Mouse (Mus musculus) cerebellum, adult 18-20 months (tissue): ENCODE results near the gene Vmn1r175.
"Not testable (repeated sequence)": the region's sequence is repeated elsewhere in the genome, so short reads cannot be mapped to it uniquely, and the experiment has no call there.

Source experiments
- DNase-seq, 2 experiments: peaks; one replicate each; pipeline ENCODE4 v3.0.0; 2021

Vmn1r175 gene

GRCm38 (mm10) chr7:23810543-23810942, at the start of gene Vmn1r175:
Gene Vmn1r175, minus strand, starts transcription at chr7:23810643.
- not testable (repeated sequence) for DNase-seq

- not testable (repeated sequence) for DNase-seq
Measured at GRCm38 (mm10) chr7:23837272-23837671, 26.8 kb upstream of the Vmn1r175 start, which contains the start of gene Vmn1r176. Gene Vmn1r176, minus strand, starts transcription at chr7:23837372.

- DNase-seq: no peak
Measured at GRCm38 (mm10) chr7:23784526-23784925, 25.9 kb downstream of the Vmn1r175 start.
